Mouse (Mus musculus) forebrain, embryonic 11.5 days (tissue): ENCODE measurements around the gene Ephb2. TPM values are rescaled to one million over a fixed set of nuclear protein-coding genes. Genes with fewer than 3 reads are reported as not detected.

Source experiments
- ATAC-seq: fragments of 200-750 bp; cut with Nextera tagmentation; replicated peaks from 2 replicates; pipeline ENCODE4 v1.8.0; 2017; ENCODE audit warnings: moderate TSS enrichment; ENCODE audit not compliant: low FRiP score
- DNase-seq: peaks from one replicate; pipeline ENCODE4 v3.0.0-alpha.2; 2017; ENCODE audit warnings: low spot score
- H3K27ac ChIP-seq: fragments of 300-500 bp; sonication (generic); 2 replicates; pipeline ENCODE4 v1.5.1; 2014; ENCODE audit warnings: low read depth, low read length
- H3K27me3 ChIP-seq: fragments of 300-500 bp; sonication (generic); 2 replicates; pipeline ENCODE4 v1.6.1; 2014; ENCODE audit warnings: mild to moderate bottlenecking, low read length, mixed read lengths; ENCODE audit not compliant: control insufficient read depth, insufficient read depth
- H3K36me3 ChIP-seq: fragments of 300-500 bp; sonication (generic); 2 replicates; pipeline ENCODE4 v1.6.1; 2014; ENCODE audit warnings: mild to moderate bottlenecking, low read length, moderate library complexity, mixed read lengths; ENCODE audit not compliant: control insufficient read depth, insufficient read depth
- H3K4me1 ChIP-seq: fragments of 300-500 bp; sonication (generic); replicated peaks from 2 replicates; pipeline ENCODE4 v1.6.1; 2014; ENCODE audit warnings: low read length, mixed read lengths; ENCODE audit not compliant: control insufficient read depth, insufficient read depth
- H3K4me2 ChIP-seq: fragments of 300-500 bp; sonication (generic); 2 replicates; pipeline ENCODE4 v1.6.1; 2014; ENCODE audit warnings: low read depth, mild to moderate bottlenecking, low read length, moderate library complexity, mixed read lengths; ENCODE audit not compliant: severe bottlenecking
- H3K4me3 ChIP-seq: fragments of 300-500 bp; sonication (generic); 2 replicates; pipeline ENCODE4 v1.5.1; 2014; ENCODE audit warnings: low read depth, low read length
- H3K9ac ChIP-seq: fragments of 300-500 bp; sonication (generic); 2 replicates; pipeline ENCODE4 v1.6.1; 2014; ENCODE audit warnings: low read length
- H3K9me3 ChIP-seq: fragments of 300-500 bp; sonication (generic); 2 replicates; pipeline ENCODE4 v1.6.1; 2016; ENCODE audit warnings: low read length, mixed read lengths; ENCODE audit not compliant: control insufficient read depth
- WGBS: fragments of 180-500 bp; shearing (Covaris S2); extraction: QIAGEN DNeasy Blood & Tissue Kit; methylation state at CpG from one replicate; pipeline ENCODE4 v1.1.7; 2014; 5-methylcytosine and 5-hydroxymethylcytosine counted together
- polyA plus RNA-seq: library from polyadenylated mRNA; unstranded; fragments of >200 nt; fragmentation: Nextera tagmentation; extraction: Ambion mirVana; gene quantifications from 2 replicates; pipeline ENCODE4 v1.2.1, GENCODE M21; 2014

Gene Ephb2
- polyA plus RNA-seq, 1 experiment from 2014 or later = 36.9 TPM

DNA sequence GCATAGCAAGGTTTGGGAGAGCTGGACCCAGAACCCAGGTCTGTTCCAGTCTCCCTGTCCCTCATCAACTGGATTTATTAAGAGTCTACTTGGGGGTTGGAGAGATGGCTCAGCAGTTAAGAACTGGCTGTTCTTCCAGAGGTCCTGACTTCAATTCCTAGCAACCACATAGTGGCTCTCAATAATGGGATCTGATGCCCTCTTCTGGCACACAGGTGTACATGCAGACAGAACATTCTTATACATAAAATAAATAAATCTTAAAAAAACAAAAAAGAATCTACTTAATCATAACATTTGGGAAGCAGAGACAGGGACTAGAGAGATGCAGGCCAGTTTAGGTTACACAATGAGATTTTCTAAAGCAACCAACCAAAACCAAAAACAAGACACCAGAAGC, 199.8 kb downstream of the Ephb2 start:
- Histone ChIP-seq H3K27ac (no peak overlapping the region), H3K27me3 (peaks cover 22% of the 10 kb centered on the region), H3K4me3 (no peak overlapping the region), H3K9ac (no peak overlapping the region), H3K4me1 (peaks cover 16% of the 10 kb centered on the region), H3K9me3 (no peaks in the 10 kb centered on the region), H3K4me2 (no peak overlapping the region), H3K36me3 (no peaks in the 10 kb centered on the region)
- ATAC-seq = no peak
- no peak for DNase-seq

DNA sequence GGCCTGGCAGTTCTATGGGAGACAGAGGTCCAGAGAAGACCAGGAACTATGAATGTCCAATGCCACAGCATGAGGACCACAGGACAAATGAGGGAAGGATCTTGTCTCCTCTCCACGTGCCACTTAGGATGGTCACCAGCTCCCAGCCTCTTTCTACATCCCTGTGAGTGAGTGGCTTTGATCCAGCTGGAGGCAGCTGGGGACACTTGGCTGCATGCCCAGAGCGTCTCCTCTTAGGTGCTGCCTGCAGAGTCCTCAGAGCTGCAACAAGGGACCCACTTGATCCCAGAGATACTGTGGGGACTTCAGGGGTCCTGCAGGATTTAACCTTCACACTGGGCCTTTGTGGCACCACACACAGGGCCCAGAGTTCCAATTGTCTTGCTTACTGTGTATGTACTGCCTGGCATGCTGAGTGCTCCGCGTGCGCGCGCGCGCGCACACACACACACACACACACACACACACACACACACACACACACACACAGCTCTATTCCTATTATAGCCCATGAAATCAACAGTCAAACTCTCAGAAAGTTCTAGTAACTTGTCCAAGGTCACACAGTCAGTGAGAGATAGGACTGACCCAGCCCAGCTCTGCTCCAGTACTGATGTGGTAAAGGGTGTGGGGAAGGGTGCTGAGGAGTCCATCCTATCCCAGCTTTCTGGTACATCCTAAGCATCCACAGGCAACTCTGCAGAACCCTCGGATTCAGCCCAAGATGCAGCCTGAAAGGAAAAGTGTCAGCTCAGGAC, 204.4 kb downstream of the Ephb2 start:
- Histone ChIP-seq H3K27ac (no peak overlapping the region), H3K4me1 (no peaks in the 10 kb centered on the region), H3K9ac (no peak overlapping the region), H3K36me3 (no peaks in the 10 kb centered on the region), H3K4me3 (no peak overlapping the region), H3K9me3 (no peaks in the 10 kb centered on the region), H3K4me2 (no peak overlapping the region), H3K27me3 (peaks cover 2% of the 10 kb centered on the region; the same call in 1 of the 2 replicates)
- WGBS = 87% methylated on average over 11 of the region's 11 CpGs
- ATAC-seq (no peak), DNase-seq (no peak)

DNA sequence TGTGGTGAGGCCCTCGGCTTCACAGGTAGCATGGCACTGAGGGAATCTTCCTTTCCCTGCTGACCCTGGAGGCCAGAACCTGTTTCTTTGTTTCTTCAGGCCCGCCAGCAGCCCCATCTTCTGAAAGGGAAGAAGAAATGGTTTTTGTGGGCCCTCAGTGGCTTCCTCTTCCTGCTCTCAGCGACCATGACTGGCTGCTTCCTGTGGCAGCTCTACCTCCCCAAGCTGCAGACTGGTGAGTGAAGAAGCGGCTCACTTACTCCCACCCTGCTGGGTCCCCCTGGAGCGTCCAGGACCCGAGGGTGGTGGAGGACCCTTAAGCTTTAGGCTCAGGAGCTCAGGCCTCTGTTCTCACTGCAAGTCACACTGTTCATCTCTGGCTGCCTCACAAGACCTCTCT, 209.2 kb downstream of the Ephb2 start:
- no peak overlapping the region for H3K9ac ChIP-seq
- 69% methylated on average over 6 of the region's 6 CpGs for WGBS
- no peak overlapping the region for H3K4me2 ChIP-seq
- H3K27ac ChIP-seq = no peak overlapping the region
- H3K9me3 ChIP-seq = no peaks in the 10 kb centered on the region
- ATAC-seq (no peak), DNase-seq (no peak)
- H3K4me1 ChIP-seq = no peaks in the 10 kb centered on the region
- no peaks in the 10 kb centered on the region for H3K36me3 ChIP-seq
- H3K4me3 ChIP-seq = no peak overlapping the region
- H3K27me3 ChIP-seq = no peaks in the 10 kb centered on the region

DNA sequence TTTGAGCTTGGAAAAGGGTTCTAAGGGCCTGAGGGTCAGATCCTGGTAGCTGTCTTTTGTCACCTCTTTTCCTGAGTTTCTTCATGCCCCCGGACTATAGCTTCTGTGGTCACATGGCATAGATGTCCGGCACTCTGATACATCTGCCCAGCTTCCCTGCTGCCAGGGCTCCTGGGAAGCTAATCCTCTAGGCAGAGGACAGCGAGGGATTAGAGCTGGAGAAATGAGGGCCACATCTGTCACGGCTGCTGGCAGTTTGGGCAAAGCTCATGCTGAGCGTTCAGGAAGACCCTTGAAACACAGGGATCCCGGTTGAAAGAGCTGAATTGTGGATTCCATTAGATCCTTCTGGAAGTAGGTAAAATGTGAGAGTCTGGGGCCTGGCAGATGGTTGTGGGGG, 213.4 kb downstream of the Ephb2 start, which contains the start of gene Lactbl1:
Gene Lactbl1, plus strand, starts transcription at position 234 of the 400 bp plus-strand sequence.
- H3K27ac ChIP-seq = no peak within 1 kb of the TSS
- H3K9ac ChIP-seq = no peak within 1 kb of the TSS
- H3K36me3 ChIP-seq = no peaks in the 10 kb centered on the region
- H3K4me3 ChIP-seq = no peak within 1 kb of the TSS
- ATAC-seq = no peak
- 29% methylated on average over 6 of the region's 6 CpGs for WGBS
- H3K4me2 ChIP-seq = no peak within 1 kb of the TSS
- H3K4me1 ChIP-seq = no peaks in the 10 kb centered on the region
- no peak for DNase-seq
- H3K27me3 ChIP-seq = no peaks in the 10 kb centered on the region
- no peaks in the 10 kb centered on the region for H3K9me3 ChIP-seq

DNA sequence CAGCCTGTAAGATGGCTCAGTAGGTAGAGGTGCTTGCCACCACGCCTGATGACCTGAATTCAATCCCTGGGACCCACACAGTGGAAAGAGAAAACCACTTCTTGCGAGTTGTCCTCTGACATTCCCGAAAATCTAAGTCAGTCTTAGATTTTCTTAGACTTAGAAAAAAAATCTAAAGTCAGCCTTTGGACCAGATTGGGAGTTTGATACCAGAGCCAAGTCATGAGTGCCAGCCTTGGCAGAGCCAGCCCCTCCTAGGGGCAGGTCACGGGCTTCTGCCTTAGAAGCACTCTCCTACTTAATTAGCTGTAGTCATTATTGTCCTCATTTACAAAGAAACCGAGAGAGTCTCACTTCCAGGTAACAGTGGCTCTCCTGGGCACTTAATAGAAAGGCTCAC, 213.8 kb downstream of the Ephb2 start:
- no peaks in the 10 kb centered on the region for H3K4me1 ChIP-seq

DNA sequence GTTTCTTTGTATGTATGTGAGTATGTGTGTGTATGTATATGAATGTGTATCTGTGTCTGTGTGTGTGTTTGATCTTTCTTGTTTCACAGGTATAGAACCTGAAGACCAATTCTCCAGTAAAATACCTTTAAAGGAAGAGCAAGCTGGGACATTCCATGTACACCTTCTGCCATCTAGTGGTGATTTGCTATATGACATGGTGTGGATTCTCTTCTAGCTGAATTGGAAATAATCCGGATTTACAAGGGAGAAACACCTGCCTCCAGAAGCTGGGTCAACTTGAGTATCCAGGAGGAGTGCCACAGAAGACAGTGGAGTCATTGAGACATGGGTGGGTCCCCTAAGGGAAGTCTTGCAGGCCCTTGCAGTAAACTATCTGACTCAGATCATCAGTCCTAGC, 214.5 kb downstream of the Ephb2 start:
- ATAC-seq (no peak), DNase-seq (no peak)
- Histone ChIP-seq H3K4me2 (no peak overlapping the region), H3K4me1 (no peaks in the 10 kb centered on the region), H3K9me3 (no peaks in the 10 kb centered on the region), H3K27ac (no peak overlapping the region), H3K9ac (no peak overlapping the region), H3K4me3 (no peak overlapping the region), H3K27me3 (no peaks in the 10 kb centered on the region), H3K36me3 (no peaks in the 10 kb centered on the region)
- 0% methylated on average over 1 of the region's 1 CpGs for WGBS

More for the DNA sequence above, 213.8 kb downstream of the Ephb2 start:
- Histone ChIP-seq H3K9ac (no peak overlapping the region), H3K36me3 (no peaks in the 10 kb centered on the region), H3K4me3 (no peak overlapping the region), H3K9me3 (no peaks in the 10 kb centered on the region), H3K27ac (no peak overlapping the region), H3K27me3 (no peaks in the 10 kb centered on the region), H3K4me2 (no peak overlapping the region)
- DNase-seq = no peak
- 54% methylated on average over 5 of the region's 5 CpGs for WGBS
- ATAC-seq = no peak

DNA sequence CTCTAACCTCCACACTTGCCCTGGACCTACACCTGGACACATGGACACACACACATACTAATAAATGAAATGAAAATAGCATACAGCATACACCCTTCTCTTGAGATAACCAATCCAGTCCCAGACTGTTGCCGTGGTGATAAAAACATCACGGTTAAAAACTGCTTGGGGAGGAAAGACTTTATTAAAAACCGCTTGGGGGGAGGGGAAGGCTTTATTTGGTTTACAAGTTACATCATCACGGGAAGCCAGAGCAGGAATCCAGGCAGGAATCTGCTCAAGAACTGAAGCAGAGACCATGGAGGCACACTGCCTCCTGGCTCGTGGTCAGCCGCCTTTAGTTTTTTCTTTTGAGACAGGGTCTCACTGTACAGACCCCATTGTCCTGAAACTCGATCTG, 222.1 kb downstream of the Ephb2 start:
- H3K9ac ChIP-seq = no peak overlapping the region
- no peak for ATAC-seq
- H3K36me3 ChIP-seq = no peaks in the 10 kb centered on the region
- no peak overlapping the region for H3K4me3 ChIP-seq
- no peaks in the 10 kb centered on the region for H3K4me1 ChIP-seq
- H3K4me2 ChIP-seq = no peak overlapping the region
- H3K27me3 ChIP-seq = no peaks in the 10 kb centered on the region
- H3K9me3 ChIP-seq = no peaks in the 10 kb centered on the region
- no peak overlapping the region for H3K27ac ChIP-seq
- WGBS = 68% methylated on average over 7 of the region's 7 CpGs
- DNase-seq = no peak

DNA sequence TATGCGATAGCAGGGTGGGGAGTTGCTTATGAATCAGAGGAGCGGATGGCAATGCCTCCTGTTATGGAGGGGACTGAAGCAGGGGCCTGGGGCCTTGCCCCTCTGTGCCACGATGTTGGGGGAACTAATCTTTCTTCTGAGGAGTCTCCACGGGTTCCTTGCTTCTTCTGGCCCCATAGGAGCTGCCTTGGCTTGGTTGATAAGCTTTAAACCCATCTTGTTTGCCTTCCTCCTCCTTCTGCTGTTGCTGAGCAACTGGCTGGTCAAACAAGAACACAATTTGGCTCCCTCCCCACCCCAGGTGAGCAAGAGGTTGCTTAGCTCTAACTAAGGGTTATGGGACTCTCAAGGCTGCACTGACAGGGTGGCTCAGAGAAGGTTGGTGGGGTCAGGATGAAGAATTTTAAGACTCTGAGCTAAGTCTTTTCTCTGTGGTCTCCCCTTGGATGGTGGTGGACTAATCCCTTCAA, 225.4 kb downstream of the Ephb2 start, which contains the start of gene Tex46:
Gene Tex46, plus strand, starts transcription at position 51 of the 470 bp plus-strand sequence.
- no peak within 1 kb of the TSS for H3K4me3 ChIP-seq
- 66% methylated on average over 4 of the region's 4 CpGs for WGBS
- ATAC-seq (no peak), DNase-seq (no peak)
- no peak within 1 kb of the TSS for H3K9ac ChIP-seq
- H3K4me1 ChIP-seq = no peaks in the 10 kb centered on the region
- no peaks in the 10 kb centered on the region for H3K36me3 ChIP-seq
- no peaks in the 10 kb centered on the region for H3K27me3 ChIP-seq
- H3K27ac ChIP-seq = no peak within 1 kb of the TSS
- H3K4me2 ChIP-seq = no peak within 1 kb of the TSS
- no peaks in the 10 kb centered on the region for H3K9me3 ChIP-seq
